Mouse (Mus musculus) hindbrain, postnatal 0 days (tissue): Measurements from ENCODE around the gene Rps5. TPM values are rescaled to one million over a fixed set of nuclear protein-coding genes. Genes with fewer than 3 reads are reported as not detected.
"Not testable (repeated sequence)": the region's sequence is repeated elsewhere in the genome, so short reads cannot be mapped to it uniquely, and the experiment has no call there.

ENCODE experiments used
- ATAC-seq: fragments of 200-750 bp; cut with Nextera tagmentation; 2 replicates; pipeline ENCODE4 v1.8.0; 2017; ENCODE audit warnings: mild to moderate bottlenecking, moderate TSS enrichment, moderate library complexity
- DNase-seq: peaks from one replicate; pipeline ENCODE4 v3.0.0-alpha.2; 2015; ENCODE audit warnings: low spot score
- H3K27ac ChIP-seq: fragments of 300-500 bp; sonication (generic); 2 replicates; pipeline ENCODE4 v1.5.1; 2014; ENCODE audit warnings: mild to moderate bottlenecking
- H3K27me3 ChIP-seq: fragments of 300-500 bp; sonication (generic); 2 replicates; pipeline ENCODE4 v1.6.1; 2014; ENCODE audit warnings: low read length, mixed read lengths; ENCODE audit not compliant: insufficient read depth
- H3K36me3 ChIP-seq: fragments of 300-500 bp; sonication (generic); 2 replicates; pipeline ENCODE4 v1.6.1; 2014; ENCODE audit warnings: low read length, mixed read lengths; ENCODE audit not compliant: insufficient read depth
- H3K4me1 ChIP-seq: fragments of 300-500 bp; sonication (generic); 2 replicates; pipeline ENCODE4 v1.6.1; 2014; ENCODE audit warnings: antibody characterized with exemption, low read length, mixed read lengths; ENCODE audit not compliant: insufficient read depth
- H3K4me2 ChIP-seq: fragments of 300-500 bp; sonication (generic); 2 replicates; pipeline ENCODE4 v1.6.1; 2014; ENCODE audit warnings: low read depth, mild to moderate bottlenecking, low read length, moderate library complexity, mixed read lengths
- H3K4me3 ChIP-seq: fragments of 300-500 bp; sonication (generic); 2 replicates; pipeline ENCODE4 v1.5.1; 2014; ENCODE audit warnings: low read length
- H3K9ac ChIP-seq: fragments of 300-500 bp; sonication (generic); replicated peaks from 2 replicates; pipeline ENCODE4 v1.6.1; 2014; ENCODE audit warnings: mild to moderate bottlenecking, low read length, moderate library complexity, mixed read lengths
- H3K9me3 ChIP-seq: fragments of 300-500 bp; sonication (generic); 2 replicates; pipeline ENCODE4 v1.6.1; 2016; ENCODE audit warnings: low read length, mixed read lengths
- CTCF ChIP-seq: IDR thresholded peaks from 2 replicates; pipeline ENCODE4 v1.5.1; 2016; ENCODE audit warnings: antibody characterized with exemption, control low read depth, low read depth
- WGBS: fragments of 180-500 bp; shearing (Covaris S2); extraction: QIAGEN DNeasy Blood & Tissue Kit; methylation state at CpG from one replicate; pipeline ENCODE4 v1.1.7; 2014; 5-methylcytosine and 5-hydroxymethylcytosine counted together
- polyA plus RNA-seq: library from polyadenylated mRNA; unstranded; fragments of >200 nt; fragmentation: Nextera tagmentation; extraction: Ambion mirVana; gene quantifications from 2 replicates; pipeline ENCODE4 v1.2.1, GENCODE M21; 2015
- total RNA-seq: library from RNA; depleted of rRNA; stranded (reverse); fragments of >200 nt; gene quantifications from 2 replicates; pipeline ENCODE4 v1.2.3, GENCODE M21; 2014

The Rps5 gene
- total and polyA plus RNA-seq, 2 experiments from 2014 or later, result 658 to 1,864 TPM

DNA sequence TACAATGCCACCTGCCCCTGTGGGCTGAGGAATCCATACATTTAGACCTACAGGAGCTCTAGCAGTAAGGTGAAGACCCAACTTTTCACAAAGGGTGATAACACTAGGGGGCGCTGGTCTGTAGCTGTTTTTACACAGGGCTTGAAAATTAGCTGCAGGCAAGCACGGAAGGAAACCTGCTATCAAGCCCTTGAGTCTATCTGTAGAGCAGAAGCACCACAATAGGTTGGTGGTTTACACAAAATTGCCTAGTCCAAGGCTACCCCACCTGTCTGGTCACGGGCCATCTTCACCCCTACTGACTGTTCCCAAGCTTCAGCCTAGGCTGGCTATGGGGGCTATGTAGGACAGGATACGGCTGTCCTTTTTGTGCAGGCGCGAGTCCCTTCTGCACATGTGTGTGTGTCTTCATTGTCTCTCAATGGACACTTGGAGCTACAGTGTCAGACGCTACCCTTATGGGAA lies 12.6 kb upstream of the Rps5 start:
- peak; percentile 78 for TF ChIP-seq CTCF
- H3K4me1 ChIP-seq, result no peaks in the 10 kb centered on the region; the same call in 1 of the 2 replicates
- H3K4me3 ChIP-seq, result peak overlapping the region; percentile 49
- H3K9me3 ChIP-seq, result no peaks in the 10 kb centered on the region
- H3K9ac ChIP-seq, result peak overlapping the region; percentile 50
- peak overlapping the region; percentile 92 for H3K27ac ChIP-seq
- ATAC-seq (peak; percentile 33), DNase-seq (peak; percentile 78)
- H3K4me2 ChIP-seq, result peak overlapping the region; percentile 66
- 38% methylated on average over 7 of the region's 7 CpGs for WGBS
- H3K36me3 ChIP-seq, result peaks cover 34% of the 10 kb centered on the region
- H3K27me3 ChIP-seq, result no peaks in the 10 kb centered on the region

DNA sequence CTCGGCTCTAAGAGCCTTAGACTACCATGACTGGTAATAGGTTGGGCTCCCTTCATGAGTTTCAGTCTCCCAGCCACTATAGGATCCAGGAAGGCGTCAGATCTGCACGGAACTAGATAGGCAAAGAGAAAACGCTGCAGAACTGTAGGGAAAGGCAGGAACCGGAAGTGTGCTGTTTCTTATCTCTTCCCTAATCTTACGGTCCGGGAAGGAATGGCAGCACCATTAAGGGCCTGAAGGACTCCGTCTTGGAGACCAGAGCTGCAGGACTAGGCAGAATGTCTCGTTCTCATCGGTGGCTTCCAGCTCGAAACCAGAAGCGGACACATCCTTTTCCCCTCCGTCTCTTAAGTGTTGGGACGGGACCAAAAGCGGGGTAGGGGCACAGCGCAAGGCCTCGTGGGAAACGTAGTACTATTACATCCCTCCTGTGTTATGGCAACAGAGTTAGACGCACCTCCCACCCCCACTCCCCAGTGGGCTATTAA lies 11.9 kb upstream of the Rps5 start:
- Histone ChIP-seq H3K27me3 (no peaks in the 10 kb centered on the region), H3K4me1 (no peaks in the 10 kb centered on the region; the same call in 1 of the 2 replicates), H3K36me3 (peaks cover 31% of the 10 kb centered on the region), H3K9me3 (no peaks in the 10 kb centered on the region), H3K4me2 (peak overlapping the region; percentile 66), H3K4me3 (peak overlapping the region; percentile 49), H3K9ac (peak overlapping the region; percentile 50), H3K27ac (peak overlapping the region; percentile 92)
- WGBS, result 6% methylated on average over 19 of the region's 19 CpGs
- no peak for TF ChIP-seq CTCF
- DNase-seq (peak; percentile 79), ATAC-seq (peak; percentile 91)

DNA sequence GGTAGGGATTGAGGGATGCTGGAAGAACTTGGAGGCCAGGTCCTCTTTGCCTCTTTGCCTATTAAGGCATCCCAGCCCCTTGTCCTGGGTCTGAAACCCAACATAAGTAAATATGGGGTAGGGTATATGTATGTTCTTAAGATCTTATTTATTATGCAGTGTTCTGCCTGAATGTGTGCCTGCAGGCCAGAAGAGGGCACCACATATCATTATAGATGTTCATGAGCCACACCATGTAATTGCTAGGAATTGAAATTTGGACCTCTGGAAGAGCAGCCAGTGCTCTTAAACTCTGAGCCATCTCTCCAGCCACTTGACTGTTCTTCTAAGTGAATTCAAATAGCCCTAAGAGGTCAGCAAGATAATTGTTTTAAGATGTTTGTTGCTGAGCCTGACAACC lies 8.5 kb upstream of the Rps5 start:
- peak; percentile 62 for TF ChIP-seq CTCF

DNA sequence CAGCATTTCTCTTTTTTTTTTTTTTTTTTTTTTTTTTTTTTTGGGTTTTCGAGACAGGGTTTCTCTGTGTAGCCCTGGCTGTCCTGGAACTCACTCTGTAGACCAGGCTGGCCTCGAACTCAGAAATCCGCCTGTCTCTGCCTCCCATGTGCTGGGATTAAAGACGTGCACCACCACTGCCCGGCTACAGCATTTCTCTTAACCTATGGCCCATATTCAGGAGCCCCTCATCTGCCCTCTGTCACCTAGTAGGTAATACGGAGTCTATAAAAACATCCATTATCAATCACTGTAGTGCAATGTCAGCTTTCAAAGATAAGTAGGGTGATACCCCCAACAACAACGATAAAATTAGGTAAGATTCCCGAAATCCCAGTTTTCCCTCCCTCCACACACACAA lies 1.6 kb upstream of the Rps5 start:
- WGBS, result 91% methylated on average over 7 of the region's 8 CpGs
- not testable (repeated sequence) for H3K4me2 ChIP-seq, ATAC-seq

More for the DNA sequence above, 8.5 kb upstream of the Rps5 start:
- peak; percentile 38 for DNase-seq
- H3K27ac ChIP-seq, result no peak overlapping the region
- H3K4me2 ChIP-seq, result no peak overlapping the region
- H3K9me3 ChIP-seq, result no peaks in the 10 kb centered on the region
- ATAC-seq, result no peak
- no peak overlapping the region for H3K4me3 ChIP-seq
- H3K36me3 ChIP-seq, result peaks cover 3% of the 10 kb centered on the region; the same call in 1 of the 2 replicates
- H3K9ac ChIP-seq, result no peak overlapping the region
- no peaks in the 10 kb centered on the region for H3K27me3 ChIP-seq
- H3K4me1 ChIP-seq, result no peaks in the 10 kb centered on the region; the same call in 1 of the 2 replicates

DNA sequence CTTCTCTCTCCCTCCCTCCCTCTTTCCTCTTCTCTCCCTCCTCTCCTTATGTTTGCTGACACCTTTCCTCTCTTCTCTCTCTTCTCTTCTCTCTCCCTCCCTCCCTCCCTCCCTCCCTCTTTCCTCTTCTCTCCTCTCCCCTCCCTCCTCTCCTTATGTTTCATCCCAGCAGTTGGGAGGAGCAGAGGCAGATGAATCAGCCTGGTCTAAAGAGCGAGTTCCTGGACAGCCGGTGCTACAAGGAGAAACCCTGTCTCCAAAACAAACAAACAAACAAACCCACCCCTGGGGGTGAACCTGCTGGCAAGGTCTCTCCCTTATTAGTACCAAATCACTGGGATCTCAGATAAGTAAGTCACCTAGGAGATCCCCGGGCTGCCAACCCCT lies 779 bp upstream of the Rps5 start:
- no peaks in the 10 kb centered on the region for H3K27me3 ChIP-seq
- H3K4me2 ChIP-seq, result peak overlapping the region; percentile 88
- peaks cover 10% of the 10 kb centered on the region for H3K4me1 ChIP-seq
- TF ChIP-seq CTCF, result no peak
- no peaks in the 10 kb centered on the region for H3K9me3 ChIP-seq
- peak overlapping the region; percentile 81 for H3K4me3 ChIP-seq
- 1% methylated on average over 3 of the region's 3 CpGs for WGBS
- peak; percentile 18 for ATAC-seq
- H3K36me3 ChIP-seq, result peaks cover 25% of the 10 kb centered on the region
- DNase-seq, result no peak
- H3K27ac ChIP-seq, result peak overlapping the region; percentile 97
- peak overlapping the region; percentile 74 for H3K9ac ChIP-seq

More for the DNA sequence above, 1.6 kb upstream of the Rps5 start:
- H3K9ac ChIP-seq, H3K4me3 ChIP-seq, DNase-seq, H3K27me3 ChIP-seq, H3K4me1 ChIP-seq, H3K9me3 ChIP-seq, H3K27ac ChIP-seq: not testable (repeated sequence)
- H3K36me3 ChIP-seq, result peaks cover 16% of the 10 kb centered on the region

DNA sequence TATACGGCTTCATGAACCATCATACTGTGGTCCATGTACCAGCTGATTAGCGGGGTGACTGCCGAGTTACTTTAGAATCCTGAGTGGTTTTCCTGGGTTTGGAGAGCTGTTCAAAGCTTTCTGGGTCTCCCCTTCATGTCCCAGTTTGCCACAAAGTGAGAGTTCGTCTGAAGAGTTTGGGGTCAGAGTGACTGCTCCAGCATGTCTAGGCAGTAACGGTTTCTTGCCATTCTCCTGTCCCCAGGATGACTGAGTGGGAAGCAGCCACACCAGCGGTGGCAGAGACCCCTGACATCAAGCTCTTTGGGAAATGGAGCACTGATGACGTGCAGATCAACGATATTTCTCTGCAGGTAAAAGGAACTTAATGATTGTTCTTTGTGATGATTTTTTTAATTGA lies 639 bp downstream of the Rps5 start:
- 2% methylated on average over 8 of the region's 8 CpGs for WGBS
- Histone ChIP-seq H3K27me3 (no peaks in the 10 kb centered on the region), H3K4me3 (peak overlapping the region; percentile 81), H3K9me3 (no peaks in the 10 kb centered on the region), H3K9ac (peak overlapping the region; percentile 62), H3K4me2 (peak overlapping the region; percentile 94), H3K36me3 (peaks cover 32% of the 10 kb centered on the region), H3K4me1 (peaks cover 10% of the 10 kb centered on the region), H3K27ac (peak overlapping the region; percentile 46; the same call in 1 of the 2 replicates)
- TF ChIP-seq CTCF, result no peak
- DNase-seq (no peak), ATAC-seq (no peak)

DNA sequence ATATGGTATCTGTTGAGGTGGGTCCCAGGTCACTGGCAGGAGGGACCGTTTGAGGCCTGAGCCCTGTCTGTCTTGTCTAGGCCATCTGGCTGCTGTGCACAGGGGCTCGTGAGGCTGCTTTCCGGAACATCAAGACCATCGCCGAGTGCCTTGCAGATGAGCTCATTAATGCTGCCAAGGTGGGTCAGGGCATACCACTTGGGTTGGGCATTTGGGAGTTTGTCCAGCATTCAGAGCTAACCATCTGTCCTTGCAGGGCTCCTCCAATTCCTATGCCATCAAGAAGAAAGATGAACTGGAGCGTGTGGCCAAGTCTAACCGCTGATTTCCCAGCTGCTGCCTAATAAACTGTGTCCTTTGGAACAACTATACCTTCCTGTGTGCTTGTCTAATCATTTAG lies 4.2 kb downstream of the Rps5 start:
- Histone ChIP-seq H3K36me3 (peaks cover 32% of the 10 kb centered on the region), H3K4me2 (no peak overlapping the region), H3K4me1 (peaks cover 12% of the 10 kb centered on the region), H3K27me3 (no peaks in the 10 kb centered on the region), H3K9me3 (no peaks in the 10 kb centered on the region), H3K9ac (no peak overlapping the region), H3K4me3 (no peak overlapping the region), H3K27ac (no peak overlapping the region)
- ATAC-seq (no peak), DNase-seq (peak; percentile 45)
- WGBS, result 64% methylated on average over 7 of the region's 7 CpGs
- TF ChIP-seq CTCF, result no peak
